Mouse (Mus musculus) monocyte, adult 2 months (primary cell): ENCODE measurements around the gene Irf9.

Experiments used
- DNase-seq, 2 experiments: peaks; one replicate each; pipeline ENCODE4 v3.0.0; 2022; ENCODE audit warnings: low spot score in 2 of 2, low read depth in 1 of 2

Irf9 gene

DNA sequence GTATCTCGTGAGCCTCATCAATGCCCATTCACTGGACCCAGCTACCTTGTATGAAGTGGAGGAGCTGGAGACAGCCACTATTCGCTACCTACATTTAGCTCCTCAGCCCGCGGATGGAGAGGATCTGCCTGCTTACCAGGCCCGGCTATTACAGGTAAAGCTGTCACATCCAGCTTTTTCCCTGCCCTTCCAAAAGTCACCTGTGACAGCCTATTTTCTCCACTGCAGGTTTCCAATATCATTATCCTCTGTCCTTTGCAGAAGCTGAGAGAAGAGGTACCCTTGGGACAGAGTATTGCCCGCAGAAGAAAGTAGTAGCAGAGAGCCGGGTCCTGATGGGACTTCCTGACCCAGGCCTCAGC lies at the start of gene Irf9:
Gene Irf9, plus strand, starts transcription at position 301 of the 362 bp plus-strand sequence.
- DNase-seq = no peak

DNA sequence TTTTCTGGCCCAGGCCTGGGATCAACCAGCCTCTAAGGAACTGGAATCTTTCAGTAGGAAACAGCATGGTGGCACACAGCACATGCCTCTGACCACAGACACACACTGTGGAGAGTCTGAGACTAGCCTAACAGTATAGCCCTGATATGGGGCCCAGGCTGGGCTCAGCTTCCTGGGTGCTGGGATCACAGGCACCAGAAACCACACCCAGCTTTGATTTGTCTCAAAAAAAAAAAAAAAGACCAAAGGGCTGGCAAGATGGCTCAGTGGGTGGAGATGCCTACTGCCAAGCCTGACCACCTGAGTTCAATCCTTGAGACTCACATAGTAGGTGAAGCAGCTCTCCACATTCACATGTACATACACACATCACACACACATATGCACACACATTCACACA lies 48.7 kb upstream of the Irf9 start:
- no peak for DNase-seq

- no peak for DNase-seq
Observed at GRCm38 (mm10) chr14:55555788-55556187, 47.6 kb upstream of the Irf9 start.

DNA sequence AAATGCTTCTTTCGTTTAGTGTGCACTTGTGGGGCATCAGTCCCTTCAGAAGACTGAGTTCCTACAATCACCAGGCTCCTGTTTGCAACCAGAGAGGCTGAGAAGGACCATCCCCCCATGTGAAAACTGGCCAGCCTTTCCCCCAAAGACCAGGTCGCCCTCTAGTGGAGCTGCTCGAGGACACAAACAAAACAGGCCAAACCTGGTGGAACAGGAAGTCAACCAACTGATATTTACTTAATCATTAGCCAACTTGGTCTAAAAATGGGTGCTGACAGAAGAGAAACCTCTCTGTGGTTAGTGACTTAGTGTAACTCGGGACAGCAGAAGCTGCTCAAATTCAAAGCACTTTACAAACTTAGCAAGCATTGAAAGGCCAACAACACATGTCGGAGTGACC lies 46.4 kb upstream of the Irf9 start:
- DNase-seq = peak; percentile 68 to 78

GRCm38 (mm10) chr14:55557587-55557986 lies 45.8 kb upstream of the Irf9 start:
- no peak for DNase-seq

DNA sequence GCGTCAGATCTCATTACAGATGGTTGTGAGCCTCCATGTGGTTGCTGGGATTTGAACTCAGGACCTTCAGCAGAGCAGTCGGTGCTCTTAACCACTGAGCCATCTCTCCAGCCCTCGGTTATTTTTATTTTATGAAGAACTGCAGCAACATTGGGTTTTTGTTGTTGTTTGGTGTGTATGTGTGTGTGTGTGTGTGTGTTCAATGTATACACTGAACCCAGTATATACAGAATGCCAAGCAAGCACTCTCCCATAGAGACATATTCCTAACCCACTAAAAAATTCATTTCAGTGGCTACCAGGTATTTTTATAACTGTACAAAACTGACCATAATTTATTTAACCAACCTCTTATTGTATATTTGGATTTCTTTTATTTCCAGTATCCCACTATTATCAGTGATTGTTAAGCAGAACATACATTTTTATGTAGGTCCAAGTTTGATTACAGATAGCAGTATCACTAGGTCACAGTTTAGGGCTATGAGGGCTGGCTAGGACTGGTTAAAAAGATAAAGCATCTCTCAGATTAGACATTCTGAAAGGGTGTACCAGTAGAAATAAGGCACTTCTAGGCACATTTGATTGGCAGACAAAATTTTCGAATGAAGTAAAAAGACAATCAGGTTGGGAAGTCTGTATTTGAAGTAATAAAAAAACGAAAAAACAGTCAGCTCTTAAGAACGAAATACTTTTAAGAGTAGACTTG lies 44.5 kb upstream of the Irf9 start:
- DNase-seq = no peak

- DNase-seq = peak; percentile 77 to 84
Observed at GRCm38 (mm10) chr14:55559799-55560201, 43.6 kb upstream of the Irf9 start, which contains the start of gene Dcaf11. TSS of gene Dcaf11 (plus strand) at chr14:55560006.

GRCm38 (mm10) chr14:55560202-55561073 lies 42.9 kb upstream of the Irf9 start, which contains the start of gene A730061H03Rik:
TSS of gene A730061H03Rik (minus strand) at chr14:55560406.
- DNase-seq = peak; percentile 98

DNA sequence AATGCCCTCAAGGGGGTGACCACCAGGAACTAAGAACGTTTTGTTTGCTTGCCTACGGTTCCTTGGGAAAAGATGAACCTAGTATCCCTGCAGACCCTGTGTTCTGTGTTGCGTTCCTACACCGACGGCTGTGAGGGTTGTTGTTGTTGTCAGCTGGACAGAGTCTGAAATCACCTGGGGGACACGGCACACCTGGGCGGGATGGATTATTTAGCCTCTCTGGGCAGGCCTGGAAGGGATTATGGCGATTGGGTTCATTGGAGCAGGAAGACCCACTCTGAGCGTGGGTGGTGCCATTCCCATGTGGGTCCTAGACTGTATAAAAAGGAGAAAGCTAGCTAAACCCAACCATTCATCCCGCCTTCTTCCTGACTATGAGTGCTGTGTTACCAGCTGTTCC lies 41.5 kb upstream of the Irf9 start:
- no peak for DNase-seq

GRCm38 (mm10) chr14:55563249-55563648 lies 40.1 kb upstream of the Irf9 start:
- no peak for DNase-seq

DNA sequence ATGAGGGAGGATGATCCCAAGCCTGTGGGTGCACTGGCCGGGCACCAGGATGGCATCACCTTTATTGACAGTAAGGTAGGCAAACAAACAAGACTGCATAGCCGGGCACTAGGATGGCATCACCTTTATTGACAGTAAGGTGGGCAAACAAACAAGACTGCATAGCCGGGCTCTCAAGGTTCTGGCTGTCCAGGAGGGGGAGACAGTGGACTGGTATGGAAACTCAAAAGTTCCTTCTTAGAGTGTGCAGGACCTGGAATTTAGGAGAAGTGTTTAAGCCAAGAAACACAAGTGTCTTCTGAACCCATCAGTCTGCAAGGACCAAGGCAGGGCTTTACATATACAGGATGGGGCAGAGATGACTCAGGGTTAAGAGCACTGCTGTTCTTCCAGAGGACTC lies 37.6 kb upstream of the Irf9 start:
- DNase-seq = no peak

- no peak for DNase-seq
Observed at GRCm38 (mm10) chr14:55567496-55567895, 35.9 kb upstream of the Irf9 start.

GRCm38 (mm10) chr14:55570588-55570987 lies 32.8 kb upstream of the Irf9 start:
- DNase-seq = no peak

DNA sequence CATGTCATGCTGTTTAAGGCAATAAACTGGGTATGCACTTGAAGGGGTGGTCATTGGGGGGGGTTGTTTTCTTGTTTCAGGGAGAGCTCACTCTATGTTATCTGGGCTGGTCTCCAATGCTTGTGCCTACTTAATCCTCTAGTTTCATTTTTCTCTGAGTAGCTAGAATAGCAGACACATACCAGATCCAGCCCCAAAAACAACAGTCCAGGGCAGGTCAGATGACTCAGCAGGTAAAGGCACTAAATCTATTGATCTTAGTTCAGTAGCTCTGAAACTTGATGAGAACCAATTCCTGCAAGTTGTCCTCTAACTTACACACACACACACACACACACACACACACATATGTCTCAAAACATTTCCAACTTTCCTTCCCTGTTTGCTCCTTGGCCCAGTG lies 31.6 kb upstream of the Irf9 start:
- DNase-seq = no peak

- DNase-seq = no peak
Observed at GRCm38 (mm10) chr14:55575302-55575701, 28.1 kb upstream of the Irf9 start, which contains the start of gene Fitm1. TSS of gene Fitm1 (plus strand) at chr14:55575617.

DNA sequence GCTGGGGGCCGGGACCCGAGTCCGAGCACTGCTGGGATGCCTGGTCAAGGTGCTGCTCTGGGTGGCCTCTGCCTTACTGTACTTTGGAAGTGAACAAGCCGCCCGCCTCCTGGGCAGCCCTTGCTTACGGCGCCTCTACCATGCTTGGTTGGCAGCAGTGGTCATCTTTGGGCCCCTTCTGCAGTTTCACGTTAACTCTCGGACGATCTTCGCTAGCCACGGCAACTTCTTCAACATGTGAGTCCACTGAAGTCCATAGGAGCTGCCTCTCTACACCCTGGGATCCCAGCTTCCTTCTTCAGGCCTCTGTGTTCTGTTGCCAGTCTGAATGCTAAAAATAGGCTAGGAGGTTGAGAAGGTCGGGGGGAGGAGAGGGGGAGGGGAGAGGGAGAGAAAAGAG lies 27.7 kb upstream of the Irf9 start:
- no peak for DNase-seq

GRCm38 (mm10) chr14:55576376-55576775 lies 27.0 kb upstream of the Irf9 start:
- DNase-seq = no peak

- DNase-seq = peak in 1 of 2 experiments; percentile 47
Observed at GRCm38 (mm10) chr14:55577871-55578667, 25.3 kb upstream of the Irf9 start, which contains the start of gene Psme1. TSS of gene Psme1 (plus strand) at chr14:55578123.

DNA sequence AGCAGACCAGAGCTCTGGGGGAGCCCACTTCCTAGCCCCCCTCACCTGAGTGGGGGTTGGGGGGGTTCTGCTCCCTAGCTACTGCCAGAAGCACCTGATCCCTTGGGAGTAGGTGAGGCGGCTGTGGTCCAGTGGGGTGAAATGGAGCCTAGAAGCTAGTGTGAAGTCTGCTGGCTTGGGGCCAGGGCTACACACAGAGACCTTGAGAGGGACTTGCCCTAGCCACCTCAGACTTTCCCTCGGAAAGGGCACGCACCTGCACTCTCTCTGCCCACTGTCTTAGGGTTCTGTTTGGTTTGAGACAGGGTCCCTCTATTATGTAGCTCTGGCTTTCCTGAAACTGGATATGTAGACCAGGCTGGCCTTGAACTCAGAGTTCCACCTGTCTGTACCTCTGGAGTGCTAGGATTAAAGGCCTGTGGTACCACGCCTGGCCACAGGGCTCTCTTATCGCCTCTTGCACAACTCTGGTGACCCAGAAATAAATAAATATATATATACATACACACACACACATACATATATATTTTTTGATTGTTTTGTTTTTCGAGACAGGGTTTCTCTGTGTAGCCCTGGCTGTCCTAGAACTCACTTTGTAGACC lies 24.6 kb upstream of the Irf9 start:
- DNase-seq = no peak

DNA sequence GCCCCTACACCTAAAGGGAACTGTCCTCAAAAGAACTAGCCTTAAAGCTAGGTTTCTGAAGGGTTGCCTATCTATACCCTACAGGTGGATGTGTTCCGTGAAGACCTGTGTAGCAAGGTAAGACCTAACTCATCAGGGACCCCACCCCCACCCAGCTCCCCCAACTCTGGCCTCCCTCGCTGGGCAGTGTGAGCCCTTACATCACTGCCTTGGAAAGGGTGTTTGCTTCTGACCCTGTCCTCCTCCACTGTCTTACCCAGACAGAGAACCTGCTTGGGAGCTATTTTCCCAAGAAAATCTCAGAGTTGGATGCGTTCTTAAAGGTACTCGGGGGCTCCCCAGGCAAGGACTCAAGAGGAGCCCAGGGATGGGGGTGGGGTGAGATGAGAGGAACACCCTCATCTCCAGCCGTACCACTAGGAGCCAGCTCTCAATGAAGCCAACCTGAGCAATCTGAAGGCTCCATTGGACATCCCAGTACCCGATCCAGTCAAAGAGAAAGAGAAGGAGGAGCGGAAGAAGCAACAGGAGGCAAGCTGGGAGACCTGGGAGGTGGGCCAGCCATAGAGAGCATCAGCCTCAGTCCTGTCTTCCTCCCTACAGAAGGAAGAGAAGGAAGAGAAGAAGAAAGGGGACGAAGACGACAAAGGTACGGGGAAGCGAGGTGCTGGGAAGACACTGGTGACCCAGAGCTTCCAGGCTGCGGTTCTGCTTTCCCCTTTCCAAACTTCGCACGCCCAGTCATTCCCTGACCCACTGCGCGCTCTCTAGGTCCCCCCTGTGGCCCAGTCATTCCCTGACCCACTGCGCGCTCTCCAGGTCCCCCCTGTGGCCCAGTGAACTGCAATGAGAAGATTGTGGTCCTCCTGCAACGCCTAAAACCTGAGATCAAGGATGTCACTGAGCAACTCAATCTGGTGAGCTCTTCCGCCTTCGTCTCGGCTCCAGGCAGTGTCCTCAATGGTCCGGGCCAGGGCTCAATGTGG lies 23.6 kb upstream of the Irf9 start:
- DNase-seq = no peak
